Mouse (Mus musculus) lung, adult 18-20 months (tissue): ENCODE data around the gene Jade1.

Source experiments
- DNase-seq, 2 experiments: peaks; one replicate each; pipeline ENCODE4 v3.0.0; 2022; ENCODE audit warnings: mixed read lengths in 2 of 2

The Jade1 gene

DNA sequence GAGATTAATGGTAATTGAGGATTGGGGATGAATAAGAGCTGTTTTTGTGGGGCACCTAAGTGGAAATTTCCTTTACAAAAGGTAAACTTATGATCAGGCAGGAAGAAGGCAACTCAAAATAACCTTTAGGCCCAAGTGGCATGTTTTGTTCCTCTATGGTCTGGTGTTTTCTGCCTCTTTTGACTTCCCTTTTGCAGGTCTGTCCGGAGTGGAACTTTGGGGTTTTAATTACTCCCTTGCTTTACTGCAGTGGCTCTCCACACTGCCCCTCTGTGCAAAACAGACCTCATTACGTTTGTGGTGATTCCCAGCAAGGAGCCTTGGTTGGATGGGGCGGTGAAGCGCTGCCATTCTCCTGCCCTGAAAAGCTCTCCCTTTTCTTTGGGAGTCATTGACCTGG, 24.3 kb downstream of the Jade1 start:
- no peak for DNase-seq

DNA sequence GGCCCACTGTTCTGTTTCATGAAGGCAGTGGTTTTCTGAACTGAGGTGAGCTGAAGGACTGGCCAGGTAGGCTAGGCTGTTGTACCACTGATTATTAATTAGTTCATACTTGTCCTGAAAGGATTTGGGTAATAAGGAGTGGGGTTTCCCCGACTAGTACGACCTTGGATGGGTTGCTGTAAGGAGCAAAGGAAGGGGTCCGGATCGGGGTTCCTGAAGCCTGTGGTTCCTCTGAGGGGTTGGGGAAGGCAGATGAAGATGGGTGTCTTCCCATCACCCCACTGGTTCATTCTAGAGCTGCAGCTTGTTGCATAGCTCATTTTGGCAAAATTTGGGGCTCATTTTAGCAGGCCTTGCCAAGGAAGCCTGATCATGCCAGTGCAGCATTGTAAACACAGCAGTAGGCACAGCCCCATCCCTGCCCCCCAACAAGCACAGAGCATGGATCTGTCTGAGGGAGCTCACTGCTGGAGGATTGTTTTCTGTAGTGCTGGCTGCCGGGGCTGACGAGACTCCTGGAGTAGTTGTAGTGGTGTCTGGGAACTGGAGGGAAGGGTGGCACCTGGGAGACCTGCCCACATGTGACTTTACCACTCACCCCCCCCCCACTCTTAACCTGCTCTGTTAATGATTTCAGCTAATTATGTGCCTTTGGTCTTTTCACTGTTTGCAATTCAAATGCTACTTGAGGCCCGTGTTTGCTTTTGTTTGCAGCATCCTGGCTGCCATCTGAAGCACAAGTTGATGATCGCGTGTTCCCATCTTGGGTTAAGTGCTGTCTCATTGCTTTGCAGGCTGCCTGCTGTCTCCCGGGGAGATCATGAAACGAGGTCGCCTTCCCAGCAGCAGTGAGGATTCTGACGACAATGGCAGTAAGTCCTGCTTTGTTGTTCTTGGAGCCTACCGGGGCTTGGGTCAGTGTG, 25.1 kb downstream of the Jade1 start:
- no peak for DNase-seq

DNA sequence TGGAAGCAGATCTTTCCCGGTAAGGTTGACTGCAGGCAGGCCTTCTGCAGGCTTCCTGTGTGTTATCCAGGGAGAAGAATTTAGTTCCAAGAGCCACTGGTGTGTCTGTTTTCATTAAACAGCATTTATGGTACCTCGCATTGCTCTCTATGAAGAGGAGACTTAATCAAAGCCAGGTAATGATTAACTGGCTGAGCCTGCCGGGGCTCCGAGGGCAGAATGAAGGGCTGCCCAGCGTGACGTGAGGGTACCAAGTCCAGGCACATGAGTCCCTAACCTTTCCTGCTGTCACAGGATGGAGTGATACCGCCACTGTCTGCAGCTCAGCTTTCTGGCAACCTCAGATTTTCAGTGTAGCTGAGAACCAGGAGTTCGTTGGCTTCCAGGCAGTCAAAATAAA, 25.9 kb downstream of the Jade1 start:
- DNase-seq, result no peak

DNA sequence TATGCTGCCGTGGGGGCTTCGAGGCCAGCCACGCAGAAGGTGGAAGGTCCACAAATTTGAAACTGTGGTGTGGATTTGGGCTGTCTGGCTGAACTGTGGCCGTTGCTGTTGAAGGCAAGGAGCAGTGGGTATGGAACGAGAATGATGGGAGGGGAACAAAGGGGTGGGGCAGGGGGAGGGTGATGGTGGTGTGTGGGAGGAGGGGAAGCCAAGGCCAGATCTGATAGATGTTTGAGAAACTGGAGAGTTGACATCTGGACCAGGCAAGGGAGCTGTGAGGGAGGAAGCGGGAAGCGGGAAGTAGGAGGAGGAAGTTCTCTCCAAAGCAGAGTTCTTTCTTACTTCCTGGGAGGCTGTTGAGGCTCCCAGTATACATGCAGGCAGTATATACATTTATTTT, 26.7 kb downstream of the Jade1 start:
- DNase-seq, result no peak

DNA sequence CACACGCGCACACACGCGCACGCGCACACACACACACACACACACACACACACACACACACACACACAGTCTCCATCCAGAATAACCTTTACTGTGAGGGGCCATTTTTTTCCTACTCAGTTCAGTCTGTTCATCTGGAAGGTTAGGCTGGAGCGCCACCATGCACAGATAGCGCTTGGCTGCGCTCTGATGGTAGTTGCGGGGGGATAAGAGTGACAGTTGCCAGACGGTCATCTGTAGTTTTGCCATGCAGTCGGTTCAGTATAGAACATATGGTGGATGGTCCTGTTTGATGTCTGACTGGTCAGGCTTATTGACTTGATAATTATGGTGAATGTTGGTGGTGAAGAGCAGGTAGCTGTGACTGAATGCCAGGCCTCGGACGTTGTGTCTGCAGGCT, 27.6 kb downstream of the Jade1 start:
- no peak for DNase-seq

DNA sequence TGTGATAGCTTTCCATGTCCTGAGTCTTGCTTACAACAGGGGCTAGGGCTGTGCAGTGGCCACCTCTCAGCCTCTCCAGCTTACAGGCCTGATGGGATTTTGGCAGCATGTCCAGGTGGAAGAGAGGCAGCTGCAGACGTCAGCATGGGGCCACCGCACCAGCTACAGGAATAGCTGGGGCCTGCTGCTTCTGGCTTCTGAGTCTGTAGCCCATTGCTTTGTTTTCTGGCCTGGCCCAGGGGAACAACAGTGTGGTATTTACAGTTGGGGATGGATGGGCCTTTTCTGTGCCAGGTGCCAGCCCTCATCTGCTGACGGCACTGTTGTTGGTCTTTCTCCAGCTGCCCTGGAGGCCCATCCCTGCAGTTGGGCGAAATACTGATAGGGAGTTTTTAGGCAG, 28.1 kb downstream of the Jade1 start:
- DNase-seq, result no peak

DNA sequence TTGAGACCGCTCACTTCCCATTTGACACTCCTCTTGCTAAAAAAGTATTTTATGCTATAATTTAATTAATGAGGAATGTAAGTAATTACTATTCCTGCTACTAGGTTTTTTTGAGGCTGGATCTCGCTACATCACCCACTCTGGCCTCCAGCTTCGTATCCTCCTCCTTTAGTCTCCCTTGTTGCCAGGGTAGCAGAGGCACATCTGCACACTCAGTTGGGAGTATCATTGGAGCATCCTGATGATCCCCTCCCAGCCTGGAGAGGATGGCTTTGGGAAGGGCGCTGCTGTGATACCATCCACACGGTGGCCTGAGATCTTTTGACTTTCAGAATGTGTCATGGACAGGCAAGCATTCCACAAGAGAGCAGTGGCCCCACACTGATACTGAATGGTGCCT, 30.0 kb downstream of the Jade1 start:
- DNase-seq, result no peak

DNA sequence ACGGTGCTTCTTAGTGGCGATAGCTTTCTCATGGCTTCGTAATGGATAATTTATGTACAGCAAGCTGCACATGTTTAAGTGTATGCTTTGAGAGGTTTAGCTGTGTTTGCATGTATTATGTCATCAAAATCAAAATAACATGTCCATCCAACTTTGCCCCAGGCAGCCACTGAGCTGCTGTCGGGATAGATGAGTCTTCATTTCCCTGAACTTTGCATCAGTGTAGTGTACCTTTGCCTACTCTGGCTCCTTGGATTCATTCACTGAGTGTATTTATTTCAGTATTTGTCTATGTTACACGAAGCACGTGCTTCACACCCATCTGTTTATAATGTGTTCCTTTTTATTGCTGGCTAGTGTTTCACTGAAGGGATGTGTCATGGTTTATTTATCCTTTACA, 30.8 kb downstream of the Jade1 start:
- no peak for DNase-seq

DNA sequence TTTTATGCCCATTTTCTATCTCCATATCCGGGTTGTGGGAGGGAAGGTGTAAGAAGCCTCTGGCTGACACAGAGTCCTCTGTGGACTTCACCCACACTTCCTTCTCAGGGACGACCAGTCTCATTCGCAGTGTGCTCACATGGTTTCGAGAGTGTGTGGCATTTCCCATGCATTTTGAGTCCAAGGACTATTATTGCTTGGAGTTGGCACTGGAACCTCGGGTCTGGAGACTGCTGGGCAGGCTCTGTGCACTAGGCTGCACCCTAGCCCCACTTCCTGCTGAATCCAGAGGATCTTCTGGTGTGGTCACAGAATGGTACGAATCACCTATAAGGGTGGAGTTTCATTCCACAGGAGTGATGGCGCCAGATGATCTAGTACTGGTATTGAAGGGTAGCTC, 31.4 kb downstream of the Jade1 start:
- no peak for DNase-seq

DNA sequence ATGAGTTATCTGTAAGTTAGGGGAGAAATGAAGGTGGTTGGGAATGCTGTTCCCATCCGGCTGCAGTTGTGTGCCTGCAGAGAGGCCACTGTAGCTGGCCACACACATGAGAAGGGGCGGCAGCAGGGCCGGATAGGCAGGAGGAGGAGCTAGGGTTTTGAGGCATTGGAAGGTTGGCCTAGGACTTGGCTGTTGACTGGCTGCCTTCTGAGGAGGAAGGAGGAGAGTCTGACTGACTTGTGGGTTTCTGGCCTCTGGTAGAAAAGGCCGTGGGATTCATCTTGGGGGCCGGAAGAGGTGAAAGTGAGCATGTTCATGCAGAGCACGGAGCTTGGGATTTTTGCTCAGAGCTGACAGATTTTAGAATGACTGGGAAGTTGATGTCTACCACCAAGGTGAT, 32.1 kb downstream of the Jade1 start:
- peak; percentile 55 for DNase-seq

DNA sequence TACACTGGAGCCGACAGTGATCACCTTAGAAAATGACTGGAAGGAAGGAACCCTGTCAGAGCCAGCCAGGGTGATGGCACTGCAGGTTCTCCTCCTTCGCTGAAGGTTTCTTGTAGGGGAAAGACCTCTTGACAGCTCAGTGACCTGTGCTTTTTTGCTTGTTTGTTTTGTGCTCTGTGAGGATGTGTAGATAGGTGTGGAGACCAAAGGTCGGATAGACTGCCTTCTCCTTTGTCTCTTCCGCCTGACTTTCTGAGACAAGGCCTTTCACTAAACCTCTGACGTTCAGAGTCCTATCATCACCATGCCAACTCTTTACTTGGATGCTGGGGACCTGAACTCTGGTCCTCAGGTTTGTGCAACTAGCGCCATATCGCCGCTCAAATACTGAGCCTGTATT, 33.0 kb downstream of the Jade1 start:
- DNase-seq, result no peak

DNA sequence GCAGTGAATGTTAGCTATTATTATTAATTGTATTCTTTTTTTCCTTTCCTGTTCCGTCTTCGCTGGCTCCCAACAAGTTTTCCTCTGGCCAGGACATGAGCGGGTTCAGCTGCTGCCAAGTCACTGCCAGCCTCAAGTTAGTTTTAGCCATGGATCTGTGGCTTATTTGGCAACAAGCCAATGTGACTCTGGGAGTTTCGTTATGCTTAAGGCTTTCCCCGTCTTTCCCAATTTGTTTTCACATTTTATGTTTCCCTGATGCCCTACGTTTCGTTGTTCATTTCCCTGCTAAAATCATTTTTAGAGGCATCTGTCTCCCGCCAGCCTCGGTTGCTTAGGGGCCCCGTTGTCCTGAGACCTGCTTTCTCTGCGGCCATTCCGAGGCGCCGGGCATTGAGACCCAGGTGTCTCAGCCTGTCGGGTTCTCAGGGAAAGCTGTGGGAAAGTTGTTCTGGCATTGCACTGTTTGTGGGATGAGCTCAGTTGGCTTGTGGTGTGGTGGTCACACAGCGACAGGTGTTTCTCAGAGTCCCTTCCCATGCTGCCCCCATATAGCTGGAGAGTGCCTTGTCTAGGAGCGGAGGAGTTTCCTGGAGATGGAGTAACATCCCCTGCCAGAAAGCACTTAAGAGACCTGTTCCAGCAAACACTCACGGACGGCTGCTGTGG, 33.8 kb downstream of the Jade1 start:
- DNase-seq, result no peak

DNA sequence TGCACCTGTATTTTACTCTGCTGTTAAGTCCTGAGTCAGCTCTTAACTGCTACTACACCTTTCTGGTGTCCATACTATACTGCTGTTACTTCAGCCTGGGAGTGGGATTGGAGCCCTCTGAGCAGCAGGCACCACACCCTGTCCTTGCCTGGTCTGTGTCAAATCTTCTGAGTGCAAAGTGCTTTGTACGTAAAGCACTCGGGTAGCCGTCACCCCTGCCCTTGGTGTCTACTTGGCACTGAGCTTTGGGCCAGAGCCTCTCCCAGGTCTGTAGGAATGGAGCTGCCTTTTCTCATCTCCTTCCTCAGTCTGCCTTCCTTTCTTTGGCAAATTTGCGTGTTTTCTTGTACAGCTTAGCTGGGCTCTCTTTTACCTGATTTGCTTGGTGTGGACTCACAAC, 34.5 kb downstream of the Jade1 start:
- DNase-seq, result no peak

DNA sequence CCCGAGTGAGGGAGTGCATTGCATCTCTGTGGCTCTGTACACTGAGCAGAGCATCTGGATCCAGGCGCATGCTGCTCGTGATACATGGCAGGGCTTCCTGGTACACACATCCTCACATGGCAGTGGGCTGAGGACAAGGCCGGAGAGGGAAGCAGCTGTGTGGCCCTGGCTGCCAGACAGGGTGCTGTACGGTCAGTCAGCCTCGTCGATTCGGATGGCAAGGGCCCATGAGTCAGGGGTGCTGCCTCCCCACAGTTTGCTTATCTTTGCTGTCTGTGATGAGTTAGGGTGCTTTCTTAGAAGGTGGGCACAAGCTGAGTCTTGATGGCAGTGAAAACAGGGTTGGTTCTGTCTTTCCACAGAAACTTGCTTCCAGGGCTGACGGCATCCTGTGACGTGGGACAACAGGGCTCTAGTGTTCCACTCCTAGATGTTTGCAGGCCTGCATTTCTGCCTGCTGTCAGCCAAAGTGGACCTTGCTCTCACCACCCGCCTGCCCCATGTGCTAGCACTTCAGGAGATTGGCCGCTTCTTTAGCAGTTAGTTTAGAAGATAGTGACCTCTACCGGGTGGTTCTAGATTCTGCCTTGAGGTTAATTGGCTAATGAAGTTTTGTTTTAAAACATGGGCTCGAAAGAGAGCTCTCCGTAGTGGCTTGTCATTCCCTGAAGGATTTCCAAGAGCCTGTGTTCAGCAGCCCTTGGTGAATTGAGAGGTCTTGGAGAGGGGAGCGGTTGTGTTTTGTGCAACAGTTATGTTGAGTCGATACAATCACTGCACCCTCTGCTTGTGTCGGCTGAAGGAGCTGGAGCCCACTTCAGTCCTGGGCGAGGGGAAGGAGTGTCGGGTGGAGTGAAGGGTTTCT, 35.4 kb downstream of the Jade1 start:
- peak; percentile 39 to 63 for DNase-seq

DNA sequence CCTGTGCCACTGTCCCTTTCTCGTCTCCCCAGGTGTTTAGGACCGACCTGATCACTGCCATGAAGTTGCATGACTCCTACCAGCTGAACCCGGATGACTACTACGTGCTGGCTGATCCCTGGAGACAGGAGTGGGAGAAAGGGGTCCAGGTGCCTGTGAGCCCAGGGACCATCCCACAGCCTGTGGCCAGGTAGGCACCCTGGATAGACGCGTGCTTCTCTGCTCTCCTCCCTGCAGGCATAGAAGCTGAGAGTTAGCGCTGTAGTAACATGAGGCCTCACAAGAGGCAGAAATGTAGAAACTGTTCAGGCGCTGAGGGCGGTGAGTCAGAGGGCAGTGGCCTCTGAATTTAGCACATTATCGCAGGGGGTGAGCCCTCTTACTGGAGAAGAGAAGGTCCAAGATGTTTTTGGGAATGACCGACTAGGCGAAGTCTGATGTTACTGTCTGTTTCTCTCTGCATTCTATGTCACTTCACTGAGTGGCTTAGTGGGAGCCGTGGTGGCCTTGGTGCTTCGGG, 36.2 kb downstream of the Jade1 start:
- no peak for DNase-seq

DNA sequence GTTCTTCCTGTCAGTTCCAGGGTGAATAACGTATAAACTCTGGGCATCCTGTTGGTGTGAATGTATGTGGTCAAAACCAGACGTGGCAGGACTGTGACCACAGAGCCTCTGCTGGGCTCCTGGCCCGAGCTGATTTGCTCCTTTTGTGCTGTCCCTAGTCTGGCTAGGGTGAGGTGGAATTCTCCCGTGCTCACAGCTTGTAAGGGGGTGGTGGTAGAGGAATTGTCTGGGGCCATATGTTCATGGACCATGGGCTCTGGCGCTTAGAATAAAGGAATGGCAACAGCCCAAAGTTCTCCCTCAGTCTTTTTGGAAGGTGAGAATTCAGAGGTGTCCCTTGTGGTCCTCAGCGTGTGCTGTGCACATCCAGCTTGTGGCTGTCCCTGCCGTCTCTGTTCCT, 37.3 kb downstream of the Jade1 start:
- DNase-seq, result no peak

DNA sequence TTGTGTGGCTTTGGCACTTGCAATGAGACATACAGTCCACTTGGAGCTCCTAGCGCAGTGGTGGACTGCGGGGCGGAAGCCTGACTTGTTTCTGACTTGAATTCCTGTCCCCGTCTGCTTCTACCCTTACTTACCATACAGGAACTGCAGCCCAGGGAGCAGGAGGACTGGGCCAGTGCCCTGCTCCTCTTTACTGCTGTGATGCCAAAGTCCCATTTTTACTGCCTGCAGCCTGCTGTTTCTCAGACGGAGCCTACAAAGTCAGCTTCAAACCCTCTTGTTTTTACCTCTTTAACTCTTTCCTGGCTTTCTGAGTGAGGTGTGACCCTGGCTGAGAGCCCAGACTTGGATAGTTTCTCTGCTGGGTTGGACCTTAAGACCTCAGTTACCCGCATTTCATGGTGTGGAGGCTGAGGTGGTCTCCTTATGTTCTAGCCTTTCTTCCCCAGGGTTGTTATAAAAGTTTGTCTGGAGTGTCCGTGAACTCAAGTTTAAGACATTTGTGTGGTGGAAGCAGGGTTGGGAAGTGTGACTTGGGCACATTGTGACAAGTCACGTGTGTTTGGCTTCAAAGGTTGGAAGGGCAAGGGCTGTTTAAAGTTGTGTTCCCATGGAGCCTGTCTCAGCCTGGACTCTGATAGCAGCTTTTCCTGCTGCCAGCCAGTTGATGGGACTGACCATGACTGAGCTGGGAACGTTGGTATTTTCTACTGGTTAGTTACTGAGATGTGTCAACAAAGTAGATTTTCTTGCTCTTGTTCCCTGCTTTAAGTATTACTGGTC, 38.8 kb downstream of the Jade1 start:
- no peak for DNase-seq

DNA sequence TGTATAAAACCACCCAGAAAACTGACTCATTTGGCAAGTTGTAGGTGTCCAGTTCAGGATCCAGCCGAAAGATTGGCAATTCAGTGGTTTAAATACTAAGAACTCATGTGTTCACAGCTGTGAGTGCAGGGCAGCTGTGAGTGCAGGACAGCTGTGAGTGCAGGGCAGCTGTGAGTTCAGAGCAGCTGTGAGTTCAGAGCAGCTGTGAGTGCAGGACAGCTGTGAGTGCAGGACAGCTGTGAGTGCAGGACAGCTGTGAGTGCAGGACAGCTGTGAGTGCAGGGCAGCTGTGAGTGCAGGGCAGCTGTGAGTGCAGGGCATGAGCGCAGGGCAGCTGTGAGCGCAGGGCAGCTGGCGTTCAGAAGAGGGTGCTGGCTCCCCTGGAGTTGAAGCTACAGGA, 39.5 kb downstream of the Jade1 start:
- no peak for DNase-seq

DNA sequence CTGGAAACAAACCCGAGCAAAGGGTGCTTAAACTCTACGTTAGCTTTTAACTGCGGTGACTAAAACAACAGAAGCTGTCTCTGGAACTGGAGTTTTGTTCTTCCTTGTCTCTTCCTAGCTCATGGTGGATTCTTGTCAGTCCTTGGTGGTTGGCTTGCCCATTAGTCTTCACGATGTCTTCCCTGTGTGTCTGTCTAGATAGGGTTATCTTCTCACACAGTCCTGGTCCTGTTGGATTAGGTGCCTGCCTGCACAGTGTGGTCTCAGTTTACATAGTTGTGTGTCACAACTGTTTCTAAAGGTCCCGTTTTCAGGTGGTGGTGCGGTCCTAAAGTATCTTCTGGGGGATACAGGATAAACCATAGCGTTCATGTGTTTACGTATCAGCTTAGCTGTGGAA, 41.5 kb downstream of the Jade1 start:
- DNase-seq, result no peak

DNA sequence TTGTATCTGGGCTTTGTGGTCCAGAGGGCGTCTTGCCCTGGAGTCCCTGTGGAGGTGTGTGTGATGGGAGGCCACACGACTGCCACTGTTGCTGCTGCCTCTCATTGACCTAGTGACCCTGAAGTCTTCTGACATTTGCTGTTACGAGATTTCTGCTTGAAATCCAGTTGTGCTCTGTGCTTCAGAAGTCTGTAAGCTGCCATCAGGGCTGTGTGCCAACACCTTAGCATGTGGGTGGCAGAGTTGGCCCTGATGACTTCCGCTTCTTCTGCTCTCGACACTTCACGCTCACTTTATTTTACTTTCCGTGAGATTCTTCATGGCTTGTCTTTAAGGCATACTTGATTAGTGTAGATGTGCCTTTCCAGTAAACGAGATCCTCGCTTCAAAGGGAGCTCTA, 42.9 kb downstream of the Jade1 start:
- DNase-seq, result no peak

DNA sequence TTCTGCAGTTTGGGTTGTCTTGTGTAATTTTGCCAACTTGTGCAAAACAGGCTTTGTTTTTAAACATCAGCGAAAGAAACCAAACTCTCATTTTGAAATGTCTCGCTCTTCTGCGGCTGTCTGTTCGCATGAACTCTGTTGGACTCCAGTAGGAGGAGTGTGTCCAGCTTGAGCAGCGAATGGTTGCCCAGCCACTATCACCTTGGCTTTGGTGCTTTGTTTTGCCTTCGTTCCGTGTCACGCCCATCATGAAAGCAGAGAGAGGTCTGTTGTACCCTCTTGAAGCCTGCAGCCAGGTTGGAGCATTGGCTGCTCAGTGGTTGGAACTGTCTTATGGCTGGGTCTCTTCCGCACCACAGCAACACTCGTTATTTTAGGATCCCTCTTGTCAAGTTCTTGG, 43.7 kb downstream of the Jade1 start:
- no peak for DNase-seq

DNA sequence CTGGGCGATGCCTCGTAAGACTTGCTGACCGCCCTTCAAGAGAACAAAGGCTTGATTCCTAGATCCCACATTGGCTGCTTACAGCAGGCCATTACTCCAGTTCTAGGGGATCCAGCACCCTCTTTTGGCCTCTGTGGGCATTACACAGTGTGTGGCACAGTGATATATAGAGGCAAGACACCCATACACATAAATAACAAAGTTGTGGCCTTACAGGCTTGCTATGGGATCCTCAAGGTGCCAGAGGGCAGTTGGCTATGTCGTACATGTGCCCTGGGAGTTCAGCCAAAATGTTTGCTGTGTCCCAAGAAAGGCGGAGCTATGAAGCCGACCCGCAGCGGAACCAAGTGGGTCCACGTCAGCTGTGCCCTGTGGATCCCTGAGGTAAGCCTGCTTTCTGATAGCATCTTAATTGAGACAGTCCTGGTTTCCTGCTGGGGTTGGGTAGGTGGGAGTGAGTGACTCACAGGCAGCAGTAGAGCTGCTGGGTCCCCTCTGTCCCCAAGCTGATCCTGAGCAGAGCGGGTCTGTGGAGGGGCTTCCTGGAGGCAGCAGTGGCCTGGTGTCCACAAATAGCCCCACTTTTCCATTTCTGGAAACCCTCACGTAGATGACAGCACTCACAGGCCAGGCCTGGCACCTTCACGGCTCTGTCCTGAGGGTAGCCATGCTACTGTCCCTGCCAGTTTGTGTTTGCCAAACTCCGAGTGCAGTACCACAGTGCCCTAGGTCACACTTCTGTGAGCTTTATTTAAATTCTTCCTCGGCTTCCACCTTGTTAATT, 44.5 kb downstream of the Jade1 start:
- DNase-seq, result peak in 1 of 2 experiments; percentile 52
